Mouse (Mus musculus) adrenal gland, postnatal 4 days (tissue): ENCODE results near the gene Enkd1. TPM values are rescaled to one million over a fixed set of nuclear protein-coding genes. Genes with fewer than 3 reads are reported as not detected.

Experiments
- DNase-seq, 2 experiments: peaks; one replicate each; pipeline ENCODE4 v3.0.0; 2021 to 2022; ENCODE audit warnings: low spot score in 2 of 2, mixed read lengths in 2 of 2
- total RNA-seq, 2 experiments: library from RNA; stranded (reverse); gene quantifications; 2 replicates each; pipeline ENCODE4 v1.2.3; 2021

The Enkd1 gene
- total RNA-seq, 2 experiments from 2014 or later: 9.8 to 11.7 TPM

DNA sequence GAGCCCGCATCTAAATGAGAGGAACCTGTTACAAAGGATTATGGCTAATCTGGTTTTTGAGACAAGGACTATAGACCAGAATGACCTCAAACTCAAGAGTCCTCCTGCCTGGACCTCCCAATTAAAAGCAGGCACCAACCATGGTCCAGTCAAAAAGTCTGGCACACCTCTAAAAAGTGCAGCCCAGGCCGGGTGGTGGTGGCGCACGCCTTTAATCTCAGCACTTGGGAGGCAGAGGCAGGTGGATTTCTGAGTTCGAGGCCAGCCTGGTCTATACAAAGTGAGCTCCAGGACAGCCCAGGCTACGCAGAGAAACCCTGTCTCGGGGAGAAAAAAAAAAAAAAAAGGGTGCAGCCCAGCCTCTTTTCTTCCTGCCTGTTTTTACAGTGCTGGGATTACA lies 22.7 kb downstream of the Enkd1 start:
- no peak for DNase-seq

DNA sequence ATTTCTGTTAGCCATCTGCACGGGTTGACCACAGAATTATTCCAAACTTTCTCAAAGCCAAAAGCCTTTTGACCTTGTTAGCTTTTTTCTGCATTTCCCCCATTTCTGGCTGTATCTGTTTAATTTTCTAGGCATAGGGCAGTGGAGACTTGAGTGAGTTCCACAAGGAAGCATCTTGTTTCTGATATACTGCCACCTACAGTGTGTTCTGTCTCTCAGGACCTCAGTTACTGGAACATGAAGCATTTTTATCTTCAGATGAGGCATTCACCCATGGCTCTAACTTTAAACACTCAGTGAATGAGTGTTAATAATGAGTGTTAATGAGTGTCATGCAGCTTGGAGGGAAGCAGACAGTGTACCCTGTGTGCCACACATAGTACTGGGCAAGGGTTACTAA lies 30.1 kb downstream of the Enkd1 start:
- no peak for DNase-seq

DNA sequence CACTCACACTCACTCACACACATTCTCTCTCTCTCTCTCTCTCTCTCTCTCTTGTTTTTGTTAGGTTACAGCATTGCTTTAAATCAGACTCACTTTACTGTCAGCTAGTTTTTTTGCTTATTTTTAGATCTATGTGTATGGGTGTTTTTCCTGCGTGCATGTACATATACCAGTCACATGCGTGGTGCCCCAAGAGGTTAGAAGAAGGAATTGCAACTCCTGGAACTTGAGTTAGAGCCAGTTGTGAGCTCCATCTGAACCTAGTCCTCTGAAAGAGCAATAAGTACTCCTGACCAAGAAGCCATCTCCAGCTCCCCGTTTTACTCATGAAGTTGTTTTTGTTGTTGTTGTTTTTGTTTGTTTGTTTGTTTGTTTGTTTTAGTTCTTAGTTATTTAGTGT lies 46.8 kb downstream of the Enkd1 start:
- no peak for DNase-seq

DNA sequence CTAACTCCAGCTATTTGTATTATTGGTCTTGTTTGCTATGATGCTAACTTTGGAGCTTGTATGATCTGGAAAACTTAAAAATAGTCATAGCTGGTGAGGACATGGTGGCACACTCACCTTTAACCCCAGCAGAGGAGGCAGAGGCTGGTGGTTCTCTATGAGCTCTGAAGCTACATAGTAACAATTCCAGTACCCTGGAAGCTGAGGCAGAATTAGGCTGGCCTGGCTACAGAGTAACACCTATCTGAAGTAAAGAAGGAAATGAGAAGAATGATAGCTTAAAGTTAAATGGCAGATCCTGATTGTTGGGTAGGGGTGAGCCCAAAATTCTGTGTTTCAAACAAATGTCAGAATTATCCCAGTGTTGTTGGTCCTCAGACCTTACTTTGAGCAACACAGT lies 50.4 kb downstream of the Enkd1 start:
- no peak for DNase-seq

Other genes starting within 250 kb of the Enkd1 start
- gene Tppp3, start 236.7 kb downstream of the Enkd1 start, total RNA-seq: 10 to 100 TPM; 88.4 to 89.4 TPM
- gene Zdhhc1, start 211.3 kb downstream of the Enkd1 start, total RNA-seq: 10 to 100 TPM; 26.2 to 28.6 TPM
- 10 to 100 TPM in 1 of 2 experiments, 1 to 10 TPM in 1; 3.7 to 15.0 TPM for gene Hsd11b2, start 189.5 kb downstream of the Enkd1 start, total RNA-seq
- 100 to 1,000 TPM; 103 to 113 TPM for gene Atp6v0d1, start 142.2 kb downstream of the Enkd1 start, total RNA-seq
- 10 to 100 TPM; 35.4 to 43.0 TPM for gene Ripor1, start 103.0 kb downstream of the Enkd1 start, total RNA-seq
- 10 to 100 TPM; 73.8 to 94.0 TPM for gene Ctcf, start 71.6 kb downstream of the Enkd1 start, total RNA-seq
- gene Agrp, start 70.8 kb downstream of the Enkd1 start, total RNA-seq: 1 to 10 TPM in 1 of 2 experiments, under 1 TPM in 1; 0.81 to 1.5 TPM
- 1 to 10 TPM; 4.5 to 4.9 TPM for gene Carmil2, start 21.9 kb downstream of the Enkd1 start, total RNA-seq
- 10 to 100 TPM; 32.2 to 36.0 TPM for gene Acd, start 7.1 kb downstream of the Enkd1 start, total RNA-seq
- gene Pard6a, start 7.1 kb downstream of the Enkd1 start, total RNA-seq: 10 to 100 TPM; 10.8 TPM
- gene 4933405L10Rik, start 555 bp downstream of the Enkd1 start, total RNA-seq: not detected
- 10 to 100 TPM in 1 of 2 experiments, 1 to 10 TPM in 1; 8.3 to 11.6 TPM for gene Gfod2, start 50.5 kb upstream of the Enkd1 start, total RNA-seq
- gene Ranbp10, start 119.1 kb upstream of the Enkd1 start, total RNA-seq: 10 to 100 TPM; 36.5 to 37.6 TPM
- not detected for gene Tsnaxip1, start 119.5 kb upstream of the Enkd1 start, total RNA-seq
- 10 to 100 TPM; 15.9 to 21.7 TPM for gene Cenpt, start 145.1 kb upstream of the Enkd1 start, total RNA-seq
- 10 to 100 TPM; 40.0 to 42.2 TPM for gene Thap11, start 146.9 kb upstream of the Enkd1 start, total RNA-seq
- 10 to 100 TPM; 53.1 to 57.4 TPM for gene Nutf2, start 152.4 kb upstream of the Enkd1 start, total RNA-seq
- gene Edc4, start 172.7 kb upstream of the Enkd1 start, total RNA-seq: 10 to 100 TPM; 50.3 to 51.3 TPM
- gene Nrn1l, start 185.4 kb upstream of the Enkd1 start, total RNA-seq: under 1 TPM in 1 of 2 experiments, not detected in 1; 0.90 TPM
- gene Pskh1, start 192.2 kb upstream of the Enkd1 start, total RNA-seq: 10 to 100 TPM; 44.3 to 48.7 TPM
- 10 to 100 TPM in 1 of 2 experiments, not detected in 1; 98.9 TPM for gene Ctrl, start 225.7 kb upstream of the Enkd1 start, total RNA-seq
- 10 to 100 TPM; 76.8 to 84.8 TPM for gene Psmb10, start 230.2 kb upstream of the Enkd1 start, total RNA-seq
- gene Lcat, start 235.2 kb upstream of the Enkd1 start, total RNA-seq: 10 to 100 TPM in 1 of 2 experiments, 1 to 10 TPM in 1; 2.1 to 33.5 TPM